Mouse (Mus musculus): ENCODE measurements at regions not wholly inside any gene's neighbourhood (a gene's known extent, or its start where the extent isn't known, plus 50 kb on each side); places are given as distances from the start of the nearest gene placed in this dataset.

DNA sequence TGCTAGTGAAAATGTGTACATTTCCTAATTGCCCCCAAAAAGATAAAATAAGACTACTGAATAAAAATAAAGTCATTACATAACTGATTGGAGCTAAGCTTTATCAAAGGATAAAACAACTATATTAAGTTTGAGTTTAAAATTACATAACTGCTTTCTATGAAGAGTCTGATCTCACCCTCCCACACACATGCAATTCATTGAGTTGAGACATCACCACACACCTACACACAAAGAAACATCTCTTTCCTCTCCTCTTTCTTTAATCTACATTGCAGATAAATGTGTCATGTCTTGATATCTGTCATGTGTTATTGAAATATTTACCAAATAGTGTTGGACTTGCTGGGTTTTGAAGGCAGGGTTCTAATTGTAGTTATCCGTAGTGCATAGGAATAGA is 186.8 kb upstream of the Grm3 start:
- Histone ChIP-seq H3K36me3 (replicated peaks in 1 of 2; ENCODE audit: control insufficient read depth in 1 of 2, insufficient read depth in 1 of 2, low read length in 1 of 2) (no peaks in the 10 kb centered on the region), H3K9ac (ENCODE audit: insufficient read depth, low read depth) (no peak overlapping the region), H3K4me2 (ENCODE audit: insufficient read depth, low read depth, poor library complexity, severe bottlenecking) (no peak overlapping the region), H3K4me3 (replicated peaks in 1 of 3; ENCODE audit: low read depth in 2 of 3, low read length in 2 of 3, poor library complexity in 1 of 3) (no peak overlapping the region), H3K4me1 (ENCODE audit: control insufficient read depth in 1 of 2, insufficient read depth in 2 of 2) (0 out of 4 replicates have a peak, but pooled peaks cover 0 to 2% of the 10 kb centered on the region in 2 experiments), H3K9me3 (replicated peaks; ENCODE audit: low read length) (no peaks in the 10 kb centered on the region), H3K27ac (ENCODE audit: insufficient read depth, low read depth) (no peak overlapping the region), H3K79me2 (replicated peaks; ENCODE audit: control insufficient read depth, extremely low read depth, insufficient read depth, poor library complexity, severe bottlenecking) (no peaks in the 10 kb centered on the region), H3K27me3 (replicated peaks) (no peaks in the 10 kb centered on the region)
- no peak for TF ChIP-seq ZMIZ1 (IDR thresholded peaks at IDR 0.05; ENCODE audit: low read depth, low read length)
- TF ChIP-seq USF1 (IDR thresholded peaks at IDR 0.05; ENCODE audit: low read depth, low read length) = no peak
- TF ChIP-seq RAD21 (IDR thresholded peaks at IDR 0.05; ENCODE audit: low read depth, low read length) = no peak
- no peak for TF ChIP-seq MEF2A (IDR thresholded peaks at IDR 0.05; ENCODE audit: borderline replicate concordance, low read depth, low read length)
- TF ChIP-seq JUND (conservative IDR thresholded peaks at IDR 0.05; ENCODE audit: low read depth, low read length) = no peak
- no peak for TF ChIP-seq ZNF384 (IDR thresholded peaks at IDR 0.05; ENCODE audit: low read depth, low read length)
- no peak for DNase-seq (ENCODE audit: extremely low read depth)
- dilution Hi-C loops (cut with MboI; ENCODE audit: extremely low pct_ligation_motif_present, extremely low pct_unique_long_range_greater_than_20kb, low sequenced_read_pairs) (no loop called here), in situ Hi-C loops (cut with MboI; ENCODE audit: low pct_ligation_motif_present, low pct_unique_long_range_greater_than_20kb, low sequenced_read_pairs) (no loop called here)

DNA sequence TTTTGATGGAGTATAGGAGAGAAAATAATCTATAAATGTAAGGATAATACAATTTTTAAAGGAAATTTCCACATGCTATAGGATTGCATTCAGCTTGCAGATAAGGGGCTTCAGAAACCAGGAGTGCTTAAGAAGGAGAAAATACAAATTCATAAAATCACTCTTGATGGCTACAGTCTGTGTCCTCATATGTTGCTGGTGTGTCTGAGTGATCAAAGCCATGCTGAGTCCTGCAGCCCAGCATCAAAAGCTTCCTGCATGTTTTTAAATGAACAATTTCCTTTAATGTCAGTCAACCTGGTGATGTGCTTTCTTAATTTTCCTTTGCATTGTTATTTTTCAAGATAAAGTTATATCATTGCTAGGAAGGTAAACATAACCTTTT is 186.1 kb upstream of the Grm3 start:
- in situ Hi-C loops (cut with MboI; ENCODE audit: low pct_ligation_motif_present, low pct_unique_long_range_greater_than_20kb, low sequenced_read_pairs) = no loop called here

DNA sequence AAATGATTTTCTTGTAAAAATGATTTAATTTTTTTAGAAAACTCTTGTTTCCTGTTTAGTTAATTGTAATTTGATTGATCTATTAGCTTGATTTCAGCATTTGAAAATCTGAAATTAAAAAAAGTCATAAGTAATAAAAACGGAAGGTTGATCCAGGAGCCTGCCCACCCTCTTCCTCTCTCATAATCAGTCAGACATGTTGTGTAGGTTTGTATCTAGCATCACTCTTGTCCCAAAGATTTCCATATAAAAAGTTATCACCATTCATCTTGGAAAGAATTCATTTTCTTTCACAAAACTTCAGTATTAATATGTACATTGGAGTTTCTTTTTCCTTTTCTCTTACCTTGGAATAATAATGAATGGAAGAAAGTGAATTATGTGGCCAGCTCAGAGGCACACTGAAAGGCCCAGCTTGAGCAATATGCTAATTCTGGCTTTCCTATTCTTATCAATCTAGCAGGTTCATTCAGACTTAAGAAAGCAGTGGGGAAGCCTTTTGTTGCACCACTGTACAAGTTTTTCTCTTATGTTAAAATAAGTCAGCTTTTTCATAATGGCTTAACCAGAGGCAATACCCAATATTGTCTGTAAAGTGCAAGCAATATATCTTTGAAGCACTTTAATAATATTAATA is 185.6 kb upstream of the Grm3 start:
- DNase-seq (ENCODE audit: extremely low read depth) = no peak
- in situ Hi-C loops (cut with MboI; ENCODE audit: low pct_ligation_motif_present, low pct_unique_long_range_greater_than_20kb, low sequenced_read_pairs) (no loop called here), dilution Hi-C loops (cut with MboI; ENCODE audit: extremely low pct_ligation_motif_present, extremely low pct_unique_long_range_greater_than_20kb, low sequenced_read_pairs) (no loop called here)
- H3K4me1 ChIP-seq (ENCODE audit: control insufficient read depth in 1 of 2, insufficient read depth in 2 of 2) = 0 out of 4 replicates have a peak, but pooled peaks cover 0 to 2% of the 10 kb centered on the region in 2 experiments
- H3K9me3 ChIP-seq (replicated peaks; ENCODE audit: low read length) = no peaks in the 10 kb centered on the region
- no peaks in the 10 kb centered on the region for H3K79me2 ChIP-seq (replicated peaks; ENCODE audit: control insufficient read depth, extremely low read depth, insufficient read depth, poor library complexity, severe bottlenecking)
- H3K27ac ChIP-seq (ENCODE audit: insufficient read depth, low read depth) = no peak overlapping the region
- H3K9ac ChIP-seq (ENCODE audit: insufficient read depth, low read depth) = no peak overlapping the region
- H3K4me3 ChIP-seq (replicated peaks in 1 of 3; ENCODE audit: low read depth in 2 of 3, low read length in 2 of 3, poor library complexity in 1 of 3) = no peak overlapping the region
- no peaks in the 10 kb centered on the region for H3K36me3 ChIP-seq (replicated peaks in 1 of 2; ENCODE audit: control insufficient read depth in 1 of 2, insufficient read depth in 1 of 2, low read length in 1 of 2)
- H3K27me3 ChIP-seq (replicated peaks) = no peaks in the 10 kb centered on the region
- no peak overlapping the region for H3K4me2 ChIP-seq (ENCODE audit: insufficient read depth, low read depth, poor library complexity, severe bottlenecking)
- TF ChIP-seq NRF1 (IDR thresholded peaks at IDR 0.05; ENCODE audit: low read depth, low read length) = no peak
- TF ChIP-seq BHLHE40 (IDR thresholded peaks at IDR 0.05; ENCODE audit: low read depth, low read length) = no peak
- TF ChIP-seq POLR2A (IDR thresholded peaks at IDR 0.05; ENCODE audit: low read depth, low read length) = no peak
- TF ChIP-seq RAD21 (IDR thresholded peaks at IDR 0.05; ENCODE audit: low read depth, low read length) = no peak
- TF ChIP-seq ZNF384 (IDR thresholded peaks at IDR 0.05; ENCODE audit: low read depth, low read length) = no peak
- no peak for TF ChIP-seq TBP (conservative IDR thresholded peaks at IDR 0.05; ENCODE audit: low read depth, low read length)
- no peak for TF ChIP-seq ZKSCAN1 (IDR thresholded peaks at IDR 0.05; ENCODE audit: borderline replicate concordance, low read depth, low read length)
- TF ChIP-seq GABPA (IDR thresholded peaks at IDR 0.05; ENCODE audit: insufficient replicate concordance, low read depth, low read length) = no peak
- TF ChIP-seq UBTF (IDR thresholded peaks at IDR 0.05; ENCODE audit: low read depth, low read length) = no peak
- no peak for TF ChIP-seq MAZ (IDR thresholded peaks at IDR 0.05; ENCODE audit: low read depth, low read length)
- no peak for TF ChIP-seq SMC3 (IDR thresholded peaks at IDR 0.05; ENCODE audit: low read depth, low read length)
- no peak for TF ChIP-seq ZMIZ1 (IDR thresholded peaks at IDR 0.05; ENCODE audit: low read depth, low read length)
- TF ChIP-seq PAX5 (IDR thresholded peaks at IDR 0.05; ENCODE audit: low read length) = no peak
- TF ChIP-seq TCF12 (IDR thresholded peaks at IDR 0.05; ENCODE audit: low read depth, low read length) = no peak
- no peak for TF ChIP-seq MEF2A (IDR thresholded peaks at IDR 0.05; ENCODE audit: borderline replicate concordance, low read depth, low read length)
- no peak for TF ChIP-seq EP300 (IDR thresholded peaks at IDR 0.05; ENCODE audit: low read length)
- no peak for TF ChIP-seq MAX (IDR thresholded peaks at IDR 0.05; ENCODE audit: low read length)
- no peak for TF ChIP-seq USF1 (IDR thresholded peaks at IDR 0.05; ENCODE audit: low read depth, low read length)

More for the DNA sequence above, 186.1 kb upstream of the Grm3 start:
- H3K4me2 ChIP-seq (ENCODE audit: insufficient read depth, low read depth, poor library complexity, severe bottlenecking) = no peak overlapping the region
- H3K27me3 ChIP-seq (replicated peaks) = no peaks in the 10 kb centered on the region
- no peaks in the 10 kb centered on the region for H3K36me3 ChIP-seq (replicated peaks in 1 of 2; ENCODE audit: control insufficient read depth in 1 of 2, insufficient read depth in 1 of 2, low read length in 1 of 2)
- no peak overlapping the region for H3K9ac ChIP-seq (ENCODE audit: insufficient read depth, low read depth)
- H3K9me3 ChIP-seq (replicated peaks; ENCODE audit: low read length) = no peaks in the 10 kb centered on the region
- H3K4me1 ChIP-seq (ENCODE audit: control insufficient read depth in 1 of 2, insufficient read depth in 2 of 2) = 0 out of 4 replicates have a peak, but pooled peaks cover 0 to 2% of the 10 kb centered on the region in 2 experiments
- dilution Hi-C loops (cut with MboI; ENCODE audit: extremely low pct_ligation_motif_present, extremely low pct_unique_long_range_greater_than_20kb, low sequenced_read_pairs) = no loop called here
- no peak overlapping the region for H3K27ac ChIP-seq (ENCODE audit: insufficient read depth, low read depth)
- no peak for DNase-seq (ENCODE audit: extremely low read depth)
- no peak overlapping the region for H3K4me3 ChIP-seq (replicated peaks in 1 of 3; ENCODE audit: low read depth in 2 of 3, low read length in 2 of 3, poor library complexity in 1 of 3)
- TF ChIP-seq ELF1 (IDR thresholded peaks at IDR 0.05; ENCODE audit: low read depth, low read length) (no peak), ZC3H11A (IDR thresholded peaks at IDR 0.05; ENCODE audit: low read depth, low read length) (no peak)
- no peaks in the 10 kb centered on the region for H3K79me2 ChIP-seq (replicated peaks; ENCODE audit: control insufficient read depth, extremely low read depth, insufficient read depth, poor library complexity, severe bottlenecking)
